Mouse (Mus musculus) ES-Bruce4 (cell line): ENCODE data around the gene Arl4d.

Experiments
- CTCF ChIP-seq: IDR thresholded peaks from one replicate; pipeline ENCODE4 v1.8.1; 2011; ENCODE audit warnings: low read depth, low read length
- EP300 ChIP-seq: IDR thresholded peaks from 2 replicates; pipeline ENCODE4 v1.6.1; 2011; ENCODE audit warnings: low read depth, low read length; ENCODE audit not compliant: insufficient read depth
- POLR2A ChIP-seq: IDR thresholded peaks from one replicate; pipeline ENCODE4 v1.8.1; 2011; ENCODE audit warnings: low read length; ENCODE audit not compliant: insufficient read depth

DNA sequence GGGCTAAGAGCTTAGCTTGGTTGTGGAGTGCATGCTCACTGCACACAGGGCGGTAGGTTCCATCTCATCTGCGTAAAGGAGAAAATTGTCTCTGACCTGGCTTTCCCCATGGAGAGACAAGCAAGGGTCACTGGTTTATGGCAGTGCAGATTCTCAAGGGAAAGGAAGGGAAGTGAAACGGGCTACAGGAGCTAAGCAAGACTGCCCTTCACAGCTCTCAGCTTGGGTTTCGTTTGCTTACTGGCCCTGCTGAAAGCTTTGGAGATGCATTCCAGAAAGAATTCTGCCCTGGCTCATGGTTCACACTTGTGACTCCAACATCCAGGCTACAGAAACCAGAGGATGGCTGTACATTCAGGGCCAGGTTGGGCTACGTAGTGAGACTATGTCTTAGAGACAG is 13.4 kb downstream of the Arl4d start:
- TF ChIP-seq POLR2A (no peak), CTCF (no peak), EP300 (no peak)
